Mouse (Mus musculus) A20 (cell line): ENCODE measurements at regions not wholly inside any gene's neighbourhood (a gene's known extent, or its start where the extent isn't known, plus 50 kb on each side); places are given as distances from the start of the nearest gene placed in this dataset.

ENCODE experiments used
- DNase-seq: peaks from one replicate; pipeline ENCODE4 v3.0.0-alpha.2; 2011; ENCODE audit warnings: low read depth, low spot score

DNA sequence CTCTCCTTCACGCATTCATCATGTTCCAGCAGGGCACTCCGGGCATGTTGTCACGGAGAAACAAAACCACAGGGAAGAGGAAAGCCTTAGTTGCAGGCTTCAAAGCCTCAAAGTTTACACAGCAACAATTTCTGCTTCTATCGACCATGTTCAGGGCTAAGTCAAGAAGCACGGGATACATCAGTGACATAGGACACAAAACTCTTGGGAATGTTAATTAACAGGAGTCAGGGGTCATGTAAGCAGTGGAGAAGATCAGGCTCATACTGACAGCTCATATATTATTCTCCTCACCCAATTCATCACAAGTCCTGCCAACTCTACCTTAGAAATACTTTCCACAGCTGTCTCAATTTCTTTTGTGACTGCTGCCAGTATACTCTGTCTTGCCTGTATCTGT, 133.0 kb upstream of the Btbd3 start:
- no peak for DNase-seq

DNA sequence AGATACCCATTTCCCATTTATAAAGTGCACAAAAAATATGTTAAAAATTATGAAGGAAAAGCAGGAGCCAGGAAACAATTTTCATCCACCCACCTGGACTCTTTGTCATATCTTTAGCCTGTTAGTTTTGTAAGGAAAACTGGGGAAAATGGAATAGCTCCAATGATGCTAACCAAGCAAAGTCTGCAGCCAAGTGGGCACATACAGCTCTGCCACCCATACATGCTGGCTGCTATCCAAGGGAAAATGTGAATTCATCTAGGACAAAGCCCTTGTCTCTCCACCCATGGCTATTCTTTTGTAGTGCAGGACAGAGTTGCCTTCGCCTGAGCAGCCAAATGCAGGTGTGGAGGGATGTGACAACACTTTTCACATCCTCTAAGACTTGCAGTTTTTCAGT, 135.5 kb upstream of the Btbd3 start:
- no peak for DNase-seq

DNA sequence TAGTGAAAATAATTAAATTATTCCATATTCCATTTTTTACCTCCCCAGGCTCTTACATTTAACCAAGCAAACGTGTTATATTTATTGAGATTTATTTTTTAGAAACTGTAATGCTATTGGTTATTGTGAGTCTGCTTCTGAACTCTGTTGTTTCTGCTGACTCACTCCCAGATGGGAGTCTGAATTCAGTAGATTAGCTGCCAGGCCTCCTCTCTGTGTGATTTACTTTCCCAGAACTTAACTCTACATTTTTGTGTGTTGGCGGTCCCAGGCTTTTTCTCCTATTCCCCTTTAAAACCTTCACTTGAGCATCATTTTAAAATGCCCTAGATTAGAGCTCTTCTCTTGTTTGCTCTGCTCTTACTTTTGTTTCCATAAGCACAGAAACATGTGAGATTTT, 136.2 kb upstream of the Btbd3 start:
- DNase-seq: no peak

DNA sequence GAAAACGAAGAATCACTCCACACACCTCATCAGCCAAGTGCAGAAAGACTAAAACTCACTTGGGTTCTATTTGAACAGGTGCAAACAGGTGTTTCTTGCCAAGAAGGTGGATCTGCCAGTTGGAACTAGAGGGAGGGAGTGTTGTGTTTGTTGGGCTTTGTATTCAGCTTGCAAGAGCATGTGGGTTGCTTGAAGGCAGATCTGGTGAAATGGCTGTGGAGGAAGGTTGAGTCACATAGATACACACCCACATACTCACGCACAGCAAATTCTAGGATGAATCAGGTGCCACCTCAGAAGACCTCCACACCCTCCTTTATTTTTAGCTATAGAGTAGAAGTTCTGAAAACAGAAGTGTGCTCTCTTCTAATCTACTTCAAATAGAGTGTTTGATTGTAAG, 156.6 kb upstream of the Btbd3 start:
- DNase-seq: no peak

DNA sequence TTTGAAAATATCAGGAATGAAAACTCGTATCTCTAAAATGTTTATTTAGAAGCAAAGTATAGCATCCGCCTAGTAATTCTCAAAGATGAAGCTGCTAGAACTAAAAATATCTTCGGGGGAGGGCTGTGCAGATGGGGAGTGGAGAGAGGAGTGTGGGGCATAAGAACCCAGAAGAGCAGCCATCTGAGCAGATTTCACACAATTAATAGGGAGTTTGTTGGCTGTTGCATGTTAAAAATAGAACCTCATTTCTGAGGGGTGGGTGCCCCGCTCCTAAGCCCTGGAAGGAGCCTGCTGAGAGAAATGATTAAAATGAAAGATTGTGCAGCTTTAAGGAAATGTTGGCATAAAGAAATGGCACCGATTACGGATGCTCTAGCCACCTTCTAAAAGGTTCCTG, 171.0 kb upstream of the Btbd3 start:
- DNase-seq: no peak

DNA sequence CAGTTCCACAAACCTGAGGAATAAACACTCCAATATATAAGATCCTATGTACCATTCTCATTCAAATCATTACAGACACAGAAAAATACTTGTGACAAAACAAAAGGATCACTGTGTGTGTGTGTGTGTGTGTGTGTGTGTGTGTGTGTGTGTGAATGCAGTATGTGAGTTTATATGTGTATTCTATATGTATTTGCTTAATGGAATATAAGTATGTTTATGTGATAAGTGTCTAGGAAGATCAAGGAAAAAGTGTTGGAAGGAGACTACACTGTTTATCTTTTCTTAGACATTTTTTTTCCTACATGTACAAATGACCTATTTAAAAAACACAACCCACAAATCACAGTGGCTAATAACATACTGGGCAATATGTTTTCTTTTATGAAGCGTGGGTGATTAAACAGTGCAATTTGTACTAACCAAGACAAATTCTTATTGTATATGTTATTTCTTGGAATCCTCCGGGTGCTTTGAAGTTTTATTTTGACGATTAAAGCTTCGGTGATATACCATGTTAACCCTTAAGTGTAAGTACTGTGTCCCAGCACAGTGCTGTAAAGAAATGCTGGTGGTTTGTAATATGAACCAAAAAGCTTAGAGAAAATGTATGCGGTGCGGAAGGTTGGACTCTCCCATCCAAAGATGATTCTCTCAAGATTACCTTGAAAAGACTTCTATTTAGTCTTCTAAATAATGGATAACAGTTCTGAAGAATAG, 171.6 kb upstream of the Btbd3 start:
- DNase-seq: no peak

DNA sequence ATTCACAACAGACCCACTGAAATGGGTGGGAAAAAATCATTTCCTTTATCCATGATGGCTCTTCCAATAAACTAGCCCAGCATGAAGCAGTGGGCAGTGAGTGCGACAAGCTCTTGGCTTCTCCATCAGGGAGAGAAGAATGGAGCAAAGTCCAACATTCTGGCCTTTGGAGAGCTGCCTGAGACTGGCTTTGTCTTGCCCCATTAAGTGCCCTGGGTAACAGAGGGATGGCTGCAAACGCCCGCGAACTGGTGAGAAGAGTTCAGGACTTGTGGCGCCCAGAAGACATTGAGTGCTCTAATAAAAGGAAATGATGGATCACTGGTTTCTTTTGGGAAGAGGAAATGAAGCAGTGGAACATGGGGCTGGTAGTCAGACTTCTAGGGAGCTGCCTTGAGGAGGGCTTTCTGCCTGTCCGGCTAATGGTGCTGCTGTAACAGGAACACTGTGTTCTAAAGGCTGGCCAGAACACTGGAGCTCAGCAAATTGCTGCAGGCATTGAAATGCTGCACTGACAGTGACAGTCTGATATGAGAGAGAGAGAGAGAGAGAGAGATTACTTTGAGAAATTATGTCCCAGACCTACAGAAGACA, 182.2 kb upstream of the Btbd3 start:
- no peak for DNase-seq

DNA sequence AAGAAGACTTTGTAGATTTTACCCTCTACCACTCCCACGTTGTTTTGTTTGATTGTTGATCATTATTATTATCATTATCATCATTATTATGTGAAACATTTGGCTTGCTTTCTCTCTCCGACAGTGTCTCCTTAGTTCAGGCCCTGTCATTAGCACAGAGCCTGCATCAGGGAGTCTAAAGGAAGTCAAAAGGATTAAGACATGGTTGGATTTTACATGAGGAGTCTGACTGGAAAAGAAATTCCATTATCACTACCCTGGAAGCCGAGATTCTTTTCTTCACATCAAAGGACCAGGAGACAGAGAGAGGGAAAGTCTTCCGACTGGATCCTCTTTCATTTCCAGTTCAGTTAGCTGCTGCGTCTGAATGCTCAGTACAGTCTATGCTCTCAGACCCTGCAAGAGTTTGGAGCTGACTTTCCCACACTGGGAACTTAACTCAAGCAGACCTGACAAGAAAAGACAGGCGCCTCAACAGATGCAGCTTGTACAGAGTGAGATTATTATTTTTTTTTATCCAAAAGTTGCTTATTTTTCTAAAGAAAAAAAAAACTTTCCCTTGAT, 184.1 kb upstream of the Btbd3 start:
- no peak for DNase-seq

DNA sequence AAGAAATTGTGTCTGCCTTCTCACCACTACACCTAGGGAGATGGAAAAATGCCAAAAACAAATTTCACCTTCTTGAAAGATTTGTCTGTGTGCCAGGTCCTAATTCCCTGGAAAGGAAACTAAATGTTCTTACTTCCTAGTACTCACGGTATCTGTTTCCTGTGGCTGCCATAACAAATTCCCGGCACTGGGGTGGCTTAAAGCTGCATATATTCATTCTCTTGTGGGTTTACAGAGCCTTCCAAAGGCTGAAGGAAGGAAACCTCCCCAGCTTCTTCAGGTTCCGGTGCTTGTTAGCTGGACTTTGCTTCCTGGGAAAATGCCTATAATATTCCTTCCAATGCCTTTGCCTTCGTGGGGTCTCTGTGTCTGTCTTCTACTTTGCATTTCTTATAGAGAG, 203.3 kb upstream of the Btbd3 start:
- no peak for DNase-seq

DNA sequence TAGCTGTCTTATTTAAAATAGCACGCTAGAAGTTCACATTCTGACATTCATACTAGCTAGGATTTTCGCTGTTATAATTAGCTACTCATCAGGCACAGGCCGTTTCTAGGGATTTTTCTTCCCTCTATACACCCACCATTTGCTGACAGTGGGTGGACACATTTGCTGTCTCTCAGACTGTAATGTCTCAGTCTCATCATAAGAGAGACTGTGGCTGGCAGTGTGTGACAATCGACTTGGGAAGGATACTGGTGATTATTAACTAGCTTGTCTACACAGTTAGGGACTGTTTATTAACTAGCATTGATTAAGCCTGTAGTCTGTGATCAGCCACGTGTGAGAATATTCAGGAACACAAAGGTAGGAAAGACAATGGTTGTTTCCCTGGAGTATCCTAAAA, 208.0 kb upstream of the Btbd3 start:
- DNase-seq: no peak

DNA sequence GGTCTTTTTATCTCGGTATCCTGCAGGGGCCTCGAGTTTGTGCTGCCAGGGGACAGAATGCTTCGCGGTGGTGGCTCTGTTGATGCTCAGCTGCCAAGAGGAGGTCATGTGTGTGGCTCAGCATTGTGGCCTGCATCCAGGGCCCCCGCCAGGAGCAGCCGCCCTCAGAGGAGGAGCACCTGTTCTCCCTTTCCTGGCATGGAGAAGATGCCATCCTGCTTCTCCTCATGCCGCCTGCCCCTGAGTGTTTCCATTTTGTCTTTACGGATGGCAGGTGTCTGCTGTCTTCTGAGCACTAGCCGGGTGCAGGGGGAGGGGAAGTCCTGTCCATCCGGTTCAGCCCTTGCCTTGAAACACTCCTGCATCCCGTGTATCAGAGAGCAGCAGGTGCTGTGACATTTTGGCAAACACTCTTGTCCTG, 208.6 kb upstream of the Btbd3 start:
- no peak for DNase-seq

DNA sequence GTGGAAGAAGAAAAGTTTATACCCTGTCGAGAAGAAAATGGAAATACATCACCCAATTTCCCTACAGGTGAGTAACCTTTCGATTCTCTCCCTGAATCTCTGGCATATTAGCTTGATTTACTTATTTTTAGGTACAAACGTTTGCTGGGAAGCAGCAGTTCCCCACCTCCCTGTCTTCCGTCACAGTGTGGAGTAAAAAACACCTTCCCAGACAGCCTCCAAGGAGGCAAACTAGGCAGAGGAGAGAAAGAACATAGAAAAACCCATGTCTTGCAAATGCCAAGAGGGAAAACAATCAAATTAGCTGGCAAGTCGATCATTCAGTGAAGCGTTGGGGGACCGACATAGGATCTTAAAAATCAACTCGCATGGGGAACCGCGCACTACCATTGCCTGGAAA, 209.0 kb upstream of the Btbd3 start:
- DNase-seq: no peak

DNA sequence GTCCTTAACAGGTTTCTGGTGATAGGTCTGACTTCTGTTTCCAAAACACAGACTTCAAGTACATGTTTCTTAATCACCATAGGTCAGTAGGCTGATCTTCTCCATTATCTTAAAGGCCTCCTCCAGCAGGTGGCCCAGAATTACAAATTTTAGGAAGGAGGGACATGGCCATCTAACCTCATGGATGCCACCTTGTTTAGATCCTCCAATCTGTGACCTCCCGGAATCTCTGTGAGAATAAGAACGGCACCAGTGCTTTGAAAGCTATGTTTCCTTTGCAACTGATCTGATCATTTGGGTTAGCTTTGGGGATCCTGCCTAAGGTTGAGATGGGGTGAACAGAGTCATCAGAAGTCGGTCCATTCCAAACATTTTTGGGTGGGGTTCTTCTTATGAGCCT, 209.4 kb upstream of the Btbd3 start:
- DNase-seq: no peak

DNA sequence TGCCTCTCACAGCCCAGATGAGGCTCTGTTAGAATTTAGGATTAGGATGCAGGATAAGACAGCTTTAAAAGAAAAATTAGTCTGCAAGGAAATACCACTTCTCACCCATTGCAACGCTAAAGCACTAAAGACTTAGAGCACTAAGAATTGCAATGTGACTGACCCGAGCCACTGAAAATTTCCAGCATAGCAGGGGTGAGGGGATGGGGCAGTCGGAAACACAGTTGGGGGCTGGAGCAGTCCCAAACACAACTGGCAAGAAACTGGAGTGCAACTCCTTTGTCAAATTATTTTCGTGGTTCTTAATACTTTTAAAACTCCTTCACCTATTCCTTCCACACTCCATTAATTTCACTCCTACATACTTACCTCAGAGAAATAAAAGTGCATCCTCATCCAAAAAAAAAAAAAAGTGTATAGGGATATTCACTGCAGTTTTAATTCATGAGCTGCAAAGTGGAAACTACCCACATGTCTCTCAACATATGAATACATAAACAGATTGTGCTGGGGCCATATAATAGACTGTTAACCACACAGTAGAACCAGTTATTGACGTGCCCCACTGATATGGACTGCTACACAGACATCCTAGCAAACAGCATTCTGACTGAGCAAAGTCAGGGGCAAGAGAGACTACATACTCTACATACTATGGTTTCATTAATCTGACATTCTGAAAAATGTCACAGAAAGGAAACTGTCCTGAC, 210.3 kb upstream of the Btbd3 start:
- DNase-seq: no peak

DNA sequence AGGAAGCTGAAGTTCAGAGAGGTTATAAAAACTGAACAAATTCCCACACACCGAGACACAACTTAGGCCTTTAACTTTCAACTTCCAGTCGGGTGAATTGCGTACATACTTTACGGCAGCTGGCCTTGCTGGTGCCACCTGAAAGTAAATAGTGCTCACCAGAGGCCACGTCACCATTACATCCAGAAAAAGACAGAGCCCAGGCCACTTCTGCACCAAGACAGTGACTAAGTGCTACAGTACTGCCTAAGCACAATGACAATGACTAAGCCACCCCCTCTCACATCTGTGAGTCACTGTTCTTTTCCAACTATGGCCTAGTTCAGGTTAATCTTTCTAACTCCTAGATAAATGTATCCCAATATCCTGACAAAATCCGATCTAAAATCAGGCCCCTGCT, 215.7 kb upstream of the Btbd3 start:
- DNase-seq: no peak

DNA sequence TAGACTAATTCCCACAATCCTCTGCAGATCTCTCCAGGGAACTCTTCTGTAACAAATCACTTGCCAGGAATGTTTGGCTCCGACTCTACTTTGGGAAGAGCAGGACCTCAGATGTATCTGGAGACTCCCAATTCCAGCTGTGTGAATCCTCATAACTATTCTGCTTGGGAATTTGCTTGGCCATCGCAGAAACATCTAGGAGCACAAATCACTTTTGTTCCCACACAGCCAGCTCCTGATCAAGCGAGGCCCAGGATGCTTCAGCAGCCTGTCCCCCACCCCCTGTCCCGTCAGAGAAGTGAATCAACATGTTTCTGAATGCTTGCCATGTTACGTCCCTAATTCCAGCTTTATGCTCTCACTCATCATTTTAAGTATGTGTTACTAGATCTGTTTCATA, 216.1 kb upstream of the Btbd3 start:
- no peak for DNase-seq

DNA sequence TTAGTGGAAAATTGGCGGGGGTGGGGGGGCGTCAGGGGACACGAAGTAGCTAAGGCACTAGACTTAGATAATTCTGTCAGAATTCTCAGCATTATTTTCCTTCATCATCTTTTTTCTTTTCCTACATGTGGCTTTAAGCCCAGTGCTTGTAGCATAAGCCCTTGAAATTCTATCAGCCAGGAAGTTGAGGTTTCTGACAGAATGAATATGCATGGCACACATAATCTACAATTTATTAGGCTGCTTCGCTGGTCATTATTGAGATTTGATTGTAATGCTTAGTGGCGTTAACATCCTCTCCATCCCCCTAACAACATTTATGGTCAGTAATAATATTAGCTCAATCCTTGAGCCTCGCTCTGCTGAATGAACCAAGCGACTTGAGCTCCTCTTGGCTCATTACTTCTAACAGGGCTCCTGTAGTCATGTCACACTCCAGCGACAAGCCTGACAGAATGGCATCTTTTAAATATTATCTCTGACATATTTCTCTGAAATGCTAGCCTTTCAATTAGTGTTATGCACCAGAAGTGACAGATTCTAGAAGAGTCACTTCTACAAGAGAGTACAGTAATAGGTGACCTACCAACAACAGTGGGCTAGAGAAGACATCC, 222.1 kb upstream of the Btbd3 start:
- no peak for DNase-seq

DNA sequence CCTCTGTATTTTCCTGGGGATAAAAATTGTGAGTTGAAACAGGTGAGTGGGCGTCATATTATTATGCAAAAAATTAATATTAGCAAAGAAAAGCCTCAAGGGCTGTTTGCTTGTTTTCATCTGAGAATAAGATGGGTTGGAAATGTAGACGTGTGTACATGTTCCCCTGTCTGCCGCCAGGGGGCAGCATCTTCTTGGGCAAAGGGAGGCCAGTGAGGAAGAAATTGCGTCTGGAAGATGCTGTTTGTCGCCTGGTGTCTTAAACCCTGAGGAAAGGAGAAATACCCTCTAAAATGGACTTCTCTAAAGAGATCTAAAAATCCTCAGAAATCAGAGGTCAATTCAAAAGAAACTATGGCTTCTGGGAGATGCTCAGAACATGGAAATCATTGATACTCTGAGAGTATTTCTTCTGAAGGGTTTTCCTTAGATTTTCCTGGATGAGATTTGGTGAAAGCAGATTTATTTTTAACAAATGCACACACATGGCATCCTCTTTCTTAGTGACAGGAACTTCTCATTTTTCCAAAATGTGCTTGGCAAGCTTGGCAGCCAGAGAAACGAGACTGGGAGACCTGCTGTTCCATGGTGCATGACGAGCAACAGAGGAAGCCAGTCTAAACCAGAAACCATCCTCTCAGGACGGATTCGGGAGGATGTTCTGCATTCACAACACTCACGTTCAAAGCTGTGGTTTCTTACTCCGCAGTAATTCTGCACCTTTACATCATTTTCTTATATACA, 222.8 kb upstream of the Btbd3 start:
- no peak for DNase-seq

DNA sequence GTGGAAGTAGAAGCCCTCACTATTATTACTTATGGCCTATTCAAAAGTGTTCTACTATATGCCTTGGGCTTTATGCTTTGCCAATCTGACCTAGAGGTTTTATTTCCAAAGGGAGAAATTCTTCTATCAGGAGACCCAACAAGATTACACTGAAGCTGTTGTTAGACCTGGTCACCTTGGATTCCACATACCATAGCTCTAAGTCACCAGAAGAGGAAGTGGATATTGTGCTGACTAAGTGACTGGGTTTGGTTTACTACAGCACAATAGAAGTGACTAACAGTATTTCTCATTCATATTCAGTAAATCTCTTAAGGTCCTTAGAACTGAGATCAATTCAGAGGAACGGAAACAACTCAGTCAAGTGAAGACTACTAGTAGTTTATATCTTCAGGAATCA, 229.0 kb upstream of the Btbd3 start:
- DNase-seq: no peak

DNA sequence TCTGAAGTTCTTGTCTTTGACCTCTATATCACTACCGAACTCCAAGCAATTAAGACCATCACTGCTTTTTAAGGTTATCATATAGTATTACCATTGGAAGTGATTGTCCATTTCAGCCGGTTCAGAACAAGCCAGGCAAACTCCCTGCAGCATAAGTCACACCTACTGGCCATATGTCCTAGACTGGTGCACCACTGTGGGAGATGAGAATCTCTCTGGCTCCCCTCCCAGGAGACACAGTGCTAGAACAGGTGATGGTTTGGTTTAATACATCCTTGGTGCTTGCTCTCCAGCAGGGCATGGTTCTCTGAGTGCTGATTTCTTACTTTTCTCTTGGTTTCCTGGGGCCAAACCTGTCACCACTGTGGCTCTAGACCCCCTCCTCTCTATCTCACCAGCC, 232.8 kb upstream of the Btbd3 start:
- DNase-seq: no peak

DNA sequence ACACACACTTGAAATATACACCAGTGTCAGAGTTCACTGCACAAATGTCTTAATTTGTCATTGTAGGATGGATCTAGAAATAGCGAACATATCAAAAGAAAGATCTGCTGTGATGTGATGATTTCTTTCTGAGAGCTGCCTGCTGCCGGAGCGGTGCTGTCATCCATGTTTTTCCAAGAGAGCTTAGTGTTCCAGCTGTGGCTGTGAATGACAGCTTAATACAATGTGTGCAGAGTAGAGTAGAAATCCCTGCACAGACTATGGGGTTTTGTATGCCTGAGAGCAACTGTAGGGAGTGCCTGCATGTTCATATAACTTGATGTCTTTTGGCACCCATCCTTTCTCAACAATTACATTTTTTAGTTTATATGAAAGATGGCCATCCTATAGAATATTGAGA, 274.6 kb upstream of the Btbd3 start:
- DNase-seq: no peak

DNA sequence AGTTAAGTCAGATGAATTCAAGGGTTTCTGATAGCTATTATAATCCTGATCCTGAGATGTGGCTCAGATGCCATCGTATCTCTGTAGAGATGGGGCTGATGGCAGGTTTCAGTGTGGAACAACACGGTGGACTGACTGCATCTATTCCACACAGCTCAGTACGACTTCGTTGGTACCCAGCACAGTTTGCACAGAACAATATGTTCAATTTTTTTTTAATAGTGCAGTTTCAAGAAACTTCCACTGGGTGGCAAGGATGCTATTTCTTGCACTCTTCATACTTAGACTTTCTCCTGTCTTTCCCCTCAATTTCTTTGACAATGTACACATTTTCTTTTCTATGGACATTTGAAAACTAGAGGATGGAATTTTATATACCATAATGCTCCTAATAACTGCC, 278.6 kb upstream of the Btbd3 start:
- DNase-seq: no peak
